In the genomic region with DNA sequence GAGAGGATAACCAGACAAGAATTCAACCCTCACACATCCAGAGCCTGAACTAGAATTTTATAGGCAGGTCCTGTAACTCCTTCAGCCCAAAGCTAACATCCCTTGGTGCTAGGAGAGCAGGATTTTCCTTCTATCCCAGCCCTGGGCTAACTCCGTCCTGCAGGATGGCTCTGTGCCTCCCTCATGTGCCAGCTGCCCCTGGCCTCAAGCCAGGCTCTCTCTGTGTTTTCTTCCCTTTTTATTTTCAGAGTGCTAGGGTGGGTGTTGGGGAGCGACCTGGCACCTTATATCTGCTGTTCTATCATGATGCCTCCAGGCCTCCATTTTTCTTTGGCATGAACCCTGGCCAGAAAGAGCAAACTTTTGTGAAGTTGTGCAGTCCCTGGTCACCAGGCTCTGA, we compare ENCODE assay signal across 24 mouse cellular contexts. TPM values are rescaled to one million over a fixed set of nuclear protein-coding genes. Genes with fewer than 3 reads are reported as not detected.
DNase-seq lines count a peak whose midpoint lies in the region; ATAC-seq and TF ChIP-seq lines count a peak whose summit lies in the region.
"Had no signal": no experiment of that assay in that cellular context is flagged by ENCODE, and none has a peak within 500 bp of the region (broad histone marks: within the 10 kb centered on the region; RNA-seq: fewer than 3 reads in every experiment).

No protein-coding gene starts in this region.

- H3K4me1 ChIP-seq in forebrain, postnatal 0 days (ENCODE audit: insufficient read depth): no peaks in the 10 kb centered on the region
- H3K4me1 ChIP-seq in forebrain, embryonic 11.5 days (replicated peaks; ENCODE audit: control insufficient read depth, insufficient read depth, low read length): no peaks in the 10 kb centered on the region
- H3K4me1 ChIP-seq in midbrain, embryonic 14.5 days (ENCODE audit: control insufficient read depth, insufficient read depth, low read length): 0 out of 2 replicates have a peak, but pooled peaks cover 7% of the 10 kb centered on the region
- H3K4me1 ChIP-seq in midbrain, embryonic 16.5 days (ENCODE audit: control insufficient read depth, insufficient read depth, low read length): peaks cover 2% of the 10 kb centered on the region; the same call in 1 of the 2 replicates
- H3K4me1 ChIP-seq: embryonic facial prominence, embryonic 15.5 days; limb, embryonic 13.5 days; liver, embryonic 13.5 days; neural tube, embryonic 12.5 days had no signal

- peak; percentile 28 for DNase-seq in adrenal gland, postnatal 10 days
- no peak for DNase-seq in adrenal gland, postnatal 36 days
- DNase-seq in forebrain, postnatal 0 days: peak; percentile 12
- DNase-seq in forebrain, embryonic 11.5 days (ENCODE audit: low spot score): no peak
- peak; percentile 25 for DNase-seq in midbrain, embryonic 14.5 days
- peak; percentile 22 for DNase-seq in brain, adult 2 months (ENCODE audit: low read depth, low spot score)
- DNase-seq in lung, postnatal 14 days: no peak
- DNase-seq: adrenal gland, adult 2 months; kidney, adult 2 months; kidney, postnatal 10 days; liver, embryonic 13.5 days; lung, embryonic 14.5 days; lung, postnatal 4 days; thymus, postnatal 25 days had no signal

- H3K4me2 ChIP-seq in forebrain, postnatal 0 days (ENCODE audit: low read depth): no peak overlapping the region
- H3K4me2 ChIP-seq in forebrain, embryonic 11.5 days (ENCODE audit: low read depth, low read length, severe bottlenecking): no peak overlapping the region
- H3K4me2 ChIP-seq in midbrain, embryonic 14.5 days (ENCODE audit: low read length): no peak overlapping the region
- H3K4me2 ChIP-seq in midbrain, embryonic 16.5 days (ENCODE audit: low read length): no peak overlapping the region
- H3K4me2 ChIP-seq: embryonic facial prominence, embryonic 15.5 days; limb, embryonic 13.5 days; liver, embryonic 13.5 days; lung, embryonic 14.5 days; neural tube, embryonic 12.5 days had no signal

- ATAC-seq in forebrain, postnatal 0 days: no peak
- no peak for ATAC-seq in forebrain, embryonic 11.5 days (replicated peaks; ENCODE audit: low FRiP score)
- no peak for ATAC-seq in midbrain, embryonic 14.5 days (ENCODE audit: low FRiP score, low TSS enrichment)
- ATAC-seq in midbrain, embryonic 16.5 days: no peak

- H3K9me3 ChIP-seq in forebrain, postnatal 0 days (ENCODE audit: low read length): no peaks in the 10 kb centered on the region
- no peaks in the 10 kb centered on the region for H3K9me3 ChIP-seq in forebrain, embryonic 11.5 days (ENCODE audit: control insufficient read depth, low read length)
- no peaks in the 10 kb centered on the region for H3K9me3 ChIP-seq in midbrain, embryonic 14.5 days (ENCODE audit: control insufficient read depth, low read length)
- no peaks in the 10 kb centered on the region for H3K9me3 ChIP-seq in midbrain, embryonic 16.5 days (replicated peaks; ENCODE audit: control insufficient read depth, low read length, poor library complexity, severe bottlenecking)
- H3K9me3 ChIP-seq: embryonic facial prominence, embryonic 15.5 days; hindbrain, embryonic 10.5 days; limb, embryonic 13.5 days; liver, embryonic 13.5 days; neural tube, embryonic 12.5 days had no signal

- no peak overlapping the region for H3K27ac ChIP-seq in forebrain, postnatal 0 days (ENCODE audit: low read depth, low read length)
- H3K27ac ChIP-seq in forebrain, embryonic 11.5 days (ENCODE audit: low read depth, low read length): no peak overlapping the region
- no peak overlapping the region for H3K27ac ChIP-seq in midbrain, embryonic 14.5 days (replicated peaks; ENCODE audit: low read depth, low read length)
- no peak overlapping the region for H3K27ac ChIP-seq in midbrain, embryonic 16.5 days (ENCODE audit: low read length)
- H3K27ac ChIP-seq: embryonic facial prominence, embryonic 15.5 days; hindbrain, embryonic 10.5 days; layer of hippocampus, adult 2 months; limb, embryonic 13.5 days; liver, embryonic 13.5 days; neural tube, embryonic 12.5 days; stomach, postnatal 0 days had no signal

- no peak overlapping the region for H3K4me3 ChIP-seq in forebrain, postnatal 0 days (ENCODE audit: low read depth, low read length)
- H3K4me3 ChIP-seq in forebrain, embryonic 11.5 days (ENCODE audit: low read depth, low read length): no peak overlapping the region
- no peak overlapping the region for H3K4me3 ChIP-seq in midbrain, embryonic 14.5 days (replicated peaks; ENCODE audit: low read depth, low read length)
- no peak overlapping the region for H3K4me3 ChIP-seq in midbrain, embryonic 16.5 days (ENCODE audit: low read depth, low read length)
- H3K4me3 ChIP-seq: embryonic facial prominence, embryonic 15.5 days; hindbrain, embryonic 10.5 days; layer of hippocampus, adult 2 months; limb, embryonic 13.5 days; liver, embryonic 13.5 days; neural tube, embryonic 12.5 days had no signal

- no peaks in the 10 kb centered on the region for H3K36me3 ChIP-seq in forebrain, postnatal 0 days (ENCODE audit: insufficient read depth)
- H3K36me3 ChIP-seq in forebrain, embryonic 11.5 days (ENCODE audit: control insufficient read depth, insufficient read depth, low read length): no peaks in the 10 kb centered on the region
- H3K36me3 ChIP-seq in midbrain, embryonic 14.5 days (ENCODE audit: control insufficient read depth, insufficient read depth, low read length): no peaks in the 10 kb centered on the region
- no peaks in the 10 kb centered on the region for H3K36me3 ChIP-seq in midbrain, embryonic 16.5 days (ENCODE audit: control insufficient read depth, insufficient read depth, low read length)
- H3K36me3 ChIP-seq: embryonic facial prominence, embryonic 15.5 days; hindbrain, embryonic 10.5 days; limb, embryonic 13.5 days; liver, embryonic 13.5 days; neural tube, embryonic 12.5 days had no signal

- no peak for TF ChIP-seq CTCF in forebrain, postnatal 0 days (IDR thresholded peaks at IDR 0.05; ENCODE audit: low read depth)

- H3K9ac ChIP-seq in forebrain, postnatal 0 days: no peak overlapping the region
- no peak overlapping the region for H3K9ac ChIP-seq in forebrain, embryonic 11.5 days (ENCODE audit: low read length)
- no peak overlapping the region for H3K9ac ChIP-seq in midbrain, embryonic 14.5 days (replicated peaks; ENCODE audit: low read length)
- H3K9ac ChIP-seq in midbrain, embryonic 16.5 days (ENCODE audit: low read depth, low read length): no peak overlapping the region
- H3K9ac ChIP-seq: embryonic facial prominence, embryonic 15.5 days; limb, embryonic 13.5 days; liver, embryonic 13.5 days; lung, embryonic 14.5 days; neural tube, embryonic 12.5 days had no signal

- no peaks in the 10 kb centered on the region for H3K27me3 ChIP-seq in forebrain, postnatal 0 days (ENCODE audit: insufficient read depth, low read length)
- H3K27me3 ChIP-seq in forebrain, embryonic 11.5 days (ENCODE audit: control insufficient read depth, insufficient read depth, low read length): no peaks in the 10 kb centered on the region
- H3K27me3 ChIP-seq in midbrain, embryonic 14.5 days (ENCODE audit: control insufficient read depth, insufficient read depth, low read length): no peaks in the 10 kb centered on the region
- H3K27me3 ChIP-seq in midbrain, embryonic 16.5 days (ENCODE audit: control insufficient read depth, insufficient read depth, low read depth, low read length): no peaks in the 10 kb centered on the region
- H3K27me3 ChIP-seq: embryonic facial prominence, embryonic 15.5 days; limb, embryonic 13.5 days; liver, embryonic 13.5 days; neural tube, embryonic 12.5 days had no signal

- WGBS in forebrain, postnatal 0 days: 30% methylated on average over 2 of the region's 2 CpGs
- 81% methylated on average over 2 of the region's 2 CpGs for WGBS in forebrain, embryonic 11.5 days
- 78% methylated on average over 2 of the region's 2 CpGs for WGBS in midbrain, embryonic 14.5 days
- WGBS in midbrain, embryonic 16.5 days: 65% methylated on average over 2 of the region's 2 CpGs

RNA-seq across cellular contexts. Expression of gene Chst4, which starts 3.4 kb away (rescaled TPM):
- total RNA-seq in adrenal gland, postnatal 10 days (2021): 1 to 10 TPM; 2.6 to 3.6 TPM
- total RNA-seq in adrenal gland, postnatal 36 days (2021): 1 to 10 TPM; 1.0 to 1.8 TPM
- not detected in 2 replicates for total RNA-seq in forebrain, postnatal 0 days (2014; rRNA removed)
- not detected in 2 replicates for polyA plus RNA-seq in forebrain, postnatal 0 days (2015; fragmentation: Nextera tagmentation; extraction: Ambion mirVana)
- not detected in 2 replicates for polyA plus RNA-seq in forebrain, embryonic 11.5 days (2014; fragmentation: Nextera tagmentation; extraction: Ambion mirVana)
- not detected in 2 replicates for polyA plus RNA-seq in midbrain, embryonic 14.5 days (2014; fragmentation: Nextera tagmentation; extraction: Ambion mirVana)
- polyA plus RNA-seq in midbrain, embryonic 16.5 days (2015; fragmentation: Nextera tagmentation; extraction: Ambion mirVana): not detected in 2 replicates
- total RNA-seq: gastrocnemius, adult 8-10 months; granulocyte monocyte progenitor cell, adult 5-6 weeks; layer of hippocampus, adult 2 months had no signal
- polyA plus RNA-seq: embryonic facial prominence, embryonic 15.5 days; hindbrain, embryonic 10.5 days; limb, embryonic 13.5 days; liver, embryonic 13.5 days; lung, embryonic 14.5 days; neural tube, embryonic 12.5 days had no signal

RNA-seq across cellular contexts. Expression of gene Zfp612, which starts 43.4 kb away (rescaled TPM):
- 1 to 10 TPM; 6.4 to 6.7 TPM for total RNA-seq in adrenal gland, postnatal 10 days (2021)
- total RNA-seq in adrenal gland, postnatal 36 days (2021): 1 to 10 TPM; 6.3 to 8.9 TPM
- 13.1 and 19.6 TPM in 2 replicates for total RNA-seq in forebrain, postnatal 0 days (2014; rRNA removed)
- polyA plus RNA-seq in forebrain, postnatal 0 days (2015; fragmentation: Nextera tagmentation; extraction: Ambion mirVana): 8.2 and 13.6 TPM in 2 replicates
- 11.0 and 11.8 TPM in 2 replicates for polyA plus RNA-seq in forebrain, embryonic 11.5 days (2014; fragmentation: Nextera tagmentation; extraction: Ambion mirVana)
- 18.3 and 21.0 TPM in 2 replicates for polyA plus RNA-seq in midbrain, embryonic 14.5 days (2014; fragmentation: Nextera tagmentation; extraction: Ambion mirVana)
- polyA plus RNA-seq in midbrain, embryonic 16.5 days (2015; fragmentation: Nextera tagmentation; extraction: Ambion mirVana): 23.2 and 24.0 TPM in 2 replicates

RNA-seq across cellular contexts. Expression of gene Tat, which starts 45.9 kb away (rescaled TPM):
- 10 to 100 TPM in 1 of 2 experiments, 1 to 10 TPM in 1; 8.9 to 35.1 TPM for total RNA-seq in adrenal gland, postnatal 10 days (2021)
- 1 to 10 TPM in 1 of 2 experiments, under 1 TPM in 1; 0.10 to 1.5 TPM for total RNA-seq in adrenal gland, postnatal 36 days (2021)
- total RNA-seq in forebrain, postnatal 0 days (2014; rRNA removed): not detected in 2 replicates
- not detected in 2 replicates for polyA plus RNA-seq in forebrain, postnatal 0 days (2015; fragmentation: Nextera tagmentation; extraction: Ambion mirVana)
- polyA plus RNA-seq in forebrain, embryonic 11.5 days (2014; fragmentation: Nextera tagmentation; extraction: Ambion mirVana): not detected in 2 replicates
- polyA plus RNA-seq in midbrain, embryonic 14.5 days (2014; fragmentation: Nextera tagmentation; extraction: Ambion mirVana): not detected in 2 replicates
- polyA plus RNA-seq in midbrain, embryonic 16.5 days (2015; fragmentation: Nextera tagmentation; extraction: Ambion mirVana): not detected in 2 replicates
- total RNA-seq: granulocyte monocyte progenitor cell, adult 5-6 weeks; layer of hippocampus, adult 2 months had no signal
- polyA plus RNA-seq: heart, embryonic 14.5 days; hindbrain, embryonic 10.5 days; kidney, adult 2 months; limb, embryonic 13.5 days; lung, embryonic 14.5 days; neural tube, embryonic 12.5 days had no signal

Comparison
In these comparisons a context has a peak if more than half of its experiments do, and no peak if none do; other contexts are left out.
1. DNase-seq: peak in adrenal gland, postnatal 10 days (single experiment), forebrain, postnatal 0 days (single experiment), midbrain, embryonic 14.5 days (single experiment) and brain, adult 2 months (single experiment); none in adrenal gland, postnatal 36 days (0 of 2), forebrain, embryonic 11.5 days (single experiment) and lung, postnatal 14 days (single experiment).